In the genomic region with DNA sequence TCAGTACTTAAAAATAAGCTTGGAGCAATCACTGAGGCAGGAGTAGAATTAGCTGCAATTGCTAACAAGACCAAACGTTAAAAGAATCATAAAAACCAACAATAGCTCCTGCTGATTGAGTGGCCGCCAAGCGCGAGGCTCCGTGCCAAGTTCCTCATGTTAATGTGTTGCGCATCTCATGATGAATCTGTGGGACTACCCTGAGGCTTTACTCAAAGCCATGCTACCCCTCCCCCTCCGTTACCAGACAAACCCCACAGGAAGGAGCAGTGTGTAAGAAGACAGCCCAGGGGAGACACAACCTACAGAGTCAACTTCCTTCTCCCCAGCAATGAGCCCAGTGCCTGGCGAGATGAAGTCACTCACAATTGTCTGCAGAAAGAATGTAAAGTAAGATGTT, we compare ENCODE assay signal across 7 mouse cellular contexts. TPM values are rescaled to one million over a fixed set of nuclear protein-coding genes. Genes with fewer than 3 reads are reported as not detected.
DNase-seq lines count a peak whose midpoint lies in the region; ATAC-seq and TF ChIP-seq lines count a peak whose summit lies in the region.

No protein-coding gene starts in this region.

- TF ChIP-seq CTCF in kidney, adult 2 months (conservative IDR thresholded peaks at IDR 0.05; ENCODE audit: insufficient read depth, insufficient read length, low read depth, low read length), result no peak
- TF ChIP-seq CTCF in forebrain, postnatal 0 days (IDR thresholded peaks at IDR 0.05; ENCODE audit: low read depth), result no peak

- no peak overlapping the region for H3K9ac ChIP-seq in kidney, embryonic 14.5 days (ENCODE audit: low read depth, low read length)
- H3K9ac ChIP-seq in forebrain, postnatal 0 days, result no peak overlapping the region

- no peaks in the 10 kb centered on the region for H3K9me3 ChIP-seq in kidney, embryonic 14.5 days (ENCODE audit: control insufficient read depth, low read length)
- no peaks in the 10 kb centered on the region for H3K9me3 ChIP-seq in forebrain, postnatal 0 days (ENCODE audit: low read length)

- peak; percentile 48 for DNase-seq in kidney, adult 2 months
- DNase-seq in R1 (ENCODE audit: low read depth, low spot score), result peak; percentile 9
- peak; percentile 70 for DNase-seq in forebrain, postnatal 0 days
- DNase-seq in layer of hippocampus, postnatal 36 days, result peak; percentile 42 to 43
- peak; percentile 39 for DNase-seq in thymus, postnatal 4 days
- no peak for DNase-seq in Muller cell, postnatal 12 days (ENCODE audit: inconsistent ontology term)

- H3K27ac ChIP-seq in kidney, adult 2 months (ENCODE audit: insufficient read depth, low read depth, low read length), result no peak overlapping the region
- H3K27ac ChIP-seq in kidney, embryonic 14.5 days (ENCODE audit: low read depth, low read length), result no peak overlapping the region
- no peak overlapping the region for H3K27ac ChIP-seq in forebrain, postnatal 0 days (ENCODE audit: low read depth, low read length)

- no peak overlapping the region for H3K4me2 ChIP-seq in kidney, embryonic 14.5 days (replicated peaks; ENCODE audit: low read depth, low read length)
- H3K4me2 ChIP-seq in forebrain, postnatal 0 days (ENCODE audit: low read depth), result no peak overlapping the region

- H3K4me1 ChIP-seq in kidney, adult 2 months (ENCODE audit: control insufficient read depth, insufficient read depth, low read length), result no peaks in the 10 kb centered on the region
- no peaks in the 10 kb centered on the region for H3K4me1 ChIP-seq in kidney, embryonic 14.5 days (ENCODE audit: control insufficient read depth, insufficient read depth, low read length)
- H3K4me1 ChIP-seq in forebrain, postnatal 0 days (ENCODE audit: insufficient read depth), result peaks cover 10% of the 10 kb centered on the region

- H3K36me3 ChIP-seq in kidney, adult 2 months (ENCODE audit: control insufficient read depth, insufficient read depth, low read length), result no peaks in the 10 kb centered on the region
- H3K36me3 ChIP-seq in kidney, embryonic 14.5 days (ENCODE audit: control insufficient read depth, insufficient read depth, low read length), result no peaks in the 10 kb centered on the region
- H3K36me3 ChIP-seq in forebrain, postnatal 0 days (ENCODE audit: insufficient read depth), result no peaks in the 10 kb centered on the region

- no peak for TF ChIP-seq POLR2A in kidney, adult 2 months (IDR thresholded peaks at IDR 0.05; ENCODE audit: low read depth, low read length)

- H3K27me3 ChIP-seq in kidney, adult 2 months (replicated peaks; ENCODE audit: control insufficient read depth, insufficient read depth, low read length), result no peaks in the 10 kb centered on the region
- no peaks in the 10 kb centered on the region for H3K27me3 ChIP-seq in kidney, embryonic 14.5 days (ENCODE audit: control insufficient read depth, insufficient read depth, low read length)
- no peaks in the 10 kb centered on the region for H3K27me3 ChIP-seq in forebrain, postnatal 0 days (ENCODE audit: insufficient read depth, low read length)

- H3K4me3 ChIP-seq in kidney, adult 2 months (ENCODE audit: insufficient read depth, low read depth, low read length), result no peak overlapping the region
- H3K4me3 ChIP-seq in kidney, embryonic 14.5 days (ENCODE audit: low read length), result no peak overlapping the region
- no peak overlapping the region for H3K4me3 ChIP-seq in forebrain, postnatal 0 days (ENCODE audit: low read depth, low read length)

- no peak for ATAC-seq in kidney, embryonic 14.5 days (ENCODE audit: low FRiP score, low TSS enrichment)
- peak; percentile 40; the same call in 1 of the 2 replicates for ATAC-seq in forebrain, postnatal 0 days

- WGBS in kidney, adult 2 months, result 65% methylated on average over 8 of the region's 8 CpGs
- WGBS in kidney, embryonic 14.5 days, result 76% methylated on average over 8 of the region's 8 CpGs
- WGBS in forebrain, postnatal 0 days, result 15% methylated on average over 8 of the region's 8 CpGs

RNA-seq across cellular contexts. Expression of a gene that starts 41.5 kb away (rescaled TPM):
- polyA plus RNA-seq in kidney, adult 2 months (2012; rRNA removed), result 1.1 and 1.3 TPM in 2 replicates
- 0.11 and 0.26 TPM in 2 replicates for polyA plus RNA-seq in kidney, embryonic 14.5 days (2014; fragmentation: Nextera tagmentation; extraction: Ambion mirVana)
- 9.0 and 12.4 TPM in 2 replicates for total RNA-seq in forebrain, postnatal 0 days (2014; rRNA removed)
- polyA plus RNA-seq in forebrain, postnatal 0 days (2015; fragmentation: Nextera tagmentation; extraction: Ambion mirVana), result 1.7 and 3.0 TPM in 2 replicates
- 10 to 100 TPM; 54.2 to 55.2 TPM for total RNA-seq in layer of hippocampus, postnatal 36 days (2021)
